Mouse (Mus musculus) adrenal gland, adult 2 months (tissue): ENCODE results near the gene Majin. TPM values are rescaled to one million over a fixed set of nuclear protein-coding genes. Genes with fewer than 3 reads are reported as not detected.

Experiments used
- DNase-seq: peaks from one replicate; pipeline ENCODE4 v3.0.0; 2021
- long read RNA-seq: library from polyadenylated mRNA; stranded (forward); transcript quantifications from one replicate; pipeline ENCODE4 v2.0.0, GENCODE M21; 2021
- polyA plus RNA-seq: library from polyadenylated mRNA; depleted of rRNA; stranded (reverse); fragments of >200 nt; gene quantifications from 2 replicates; pipeline ENCODE4 v1.2.3, GENCODE M21; 2012; rRNA removed
- total RNA-seq, 2 experiments: library from RNA; stranded (reverse); gene quantifications; 2 replicates each; pipeline ENCODE4 v1.2.3; 2021

Majin gene
- 1 to 10 TPM; 2.4 to 4.1 TPM for total RNA-seq
- polyA plus RNA-seq, result 0.56 and 0.72 TPM in 2 replicates
- long read RNA-seq, partial matches to known transcripts, result 5 of 5 reads
- long read RNA-seq, other reads (novel, unspliced or antisense), result 0 of 5 reads

GRCm38 (mm10) chr19:6184131-6184530 is at the start of gene Majin:
Majin (plus strand) TSS chr19:6184388.
- DNase-seq, result no peak

- no peak for DNase-seq
These were observed 47.8 kb upstream of the Majin start for GRCm38 (mm10) chr19:6136397-6136796.

- DNase-seq, result no peak
These were observed 44.5 kb upstream of the Majin start for GRCm38 (mm10) chr19:6139701-6140100.

GRCm38 (mm10) chr19:6140374-6140677 is 43.9 kb upstream of the Majin start:
- no peak for DNase-seq

GRCm38 (mm10) chr19:6140678-6141393 is 43.4 kb upstream of the Majin start, which contains the start of gene Batf2:
Batf2 (plus strand) TSS chr19:6140983.
- peak; percentile 94 for DNase-seq

- DNase-seq, result peak; percentile 83
These were observed 42.8 kb upstream of the Majin start, which contains the start of gene Arl2 for GRCm38 (mm10) chr19:6141394-6141749. Arl2 (minus strand) TSS chr19:6141548.

GRCm38 (mm10) chr19:6144842-6145241 is 39.3 kb upstream of the Majin start:
- no peak for DNase-seq

GRCm38 (mm10) chr19:6155174-6155573 is 29.0 kb upstream of the Majin start:
- DNase-seq, result no peak

GRCm38 (mm10) chr19:6156372-6156771 is 27.8 kb upstream of the Majin start:
- DNase-seq, result no peak

GRCm38 (mm10) chr19:6157220-6157619 is 27.0 kb upstream of the Majin start:
- DNase-seq, result no peak

GRCm38 (mm10) chr19:6163872-6164547 is 20.2 kb upstream of the Majin start:
- peak; percentile 55 for DNase-seq

GRCm38 (mm10) chr19:6166750-6167149 is 17.4 kb upstream of the Majin start:
- no peak for DNase-seq

GRCm38 (mm10) chr19:6171215-6171614 is 13.0 kb upstream of the Majin start:
- no peak for DNase-seq

GRCm38 (mm10) chr19:6174771-6175170 is 9.4 kb upstream of the Majin start:
- peak; percentile 54 for DNase-seq

GRCm38 (mm10) chr19:6178775-6179174 is 5.4 kb upstream of the Majin start:
- DNase-seq, result no peak

GRCm38 (mm10) chr19:6181629-6182028 is 2.6 kb upstream of the Majin start:
- no peak for DNase-seq

- DNase-seq, result peak; percentile 19
These were observed 1.7 kb upstream of the Majin start for GRCm38 (mm10) chr19:6182534-6182933.

- no peak for DNase-seq
These were observed 20.1 kb downstream of the Majin start for GRCm38 (mm10) chr19:6204265-6204664.

- DNase-seq, result no peak
These were observed 22.5 kb downstream of the Majin start for GRCm38 (mm10) chr19:6206716-6207115.

- peak; percentile 68 for DNase-seq
These were observed 32.0 kb downstream of the Majin start for GRCm38 (mm10) chr19:6216046-6216705.

- no peak for DNase-seq
These were observed 34.4 kb downstream of the Majin start for GRCm38 (mm10) chr19:6218606-6219005.

GRCm38 (mm10) chr19:6226135-6226534 is 41.9 kb downstream of the Majin start, which contains the start of gene Gpha2:
Gpha2 (plus strand) TSS chr19:6226380.
- no peak for DNase-seq

- DNase-seq, result peak; percentile 85
These were observed 42.6 kb downstream of the Majin start for GRCm38 (mm10) chr19:6226763-6227162.
